Mouse (Mus musculus): Measurements from ENCODE around the gene Tmem209.
A peak's percentile ranks its signal among the peaks of the same experiment; 100 is the strongest.

Tmem209 gene

DNA sequence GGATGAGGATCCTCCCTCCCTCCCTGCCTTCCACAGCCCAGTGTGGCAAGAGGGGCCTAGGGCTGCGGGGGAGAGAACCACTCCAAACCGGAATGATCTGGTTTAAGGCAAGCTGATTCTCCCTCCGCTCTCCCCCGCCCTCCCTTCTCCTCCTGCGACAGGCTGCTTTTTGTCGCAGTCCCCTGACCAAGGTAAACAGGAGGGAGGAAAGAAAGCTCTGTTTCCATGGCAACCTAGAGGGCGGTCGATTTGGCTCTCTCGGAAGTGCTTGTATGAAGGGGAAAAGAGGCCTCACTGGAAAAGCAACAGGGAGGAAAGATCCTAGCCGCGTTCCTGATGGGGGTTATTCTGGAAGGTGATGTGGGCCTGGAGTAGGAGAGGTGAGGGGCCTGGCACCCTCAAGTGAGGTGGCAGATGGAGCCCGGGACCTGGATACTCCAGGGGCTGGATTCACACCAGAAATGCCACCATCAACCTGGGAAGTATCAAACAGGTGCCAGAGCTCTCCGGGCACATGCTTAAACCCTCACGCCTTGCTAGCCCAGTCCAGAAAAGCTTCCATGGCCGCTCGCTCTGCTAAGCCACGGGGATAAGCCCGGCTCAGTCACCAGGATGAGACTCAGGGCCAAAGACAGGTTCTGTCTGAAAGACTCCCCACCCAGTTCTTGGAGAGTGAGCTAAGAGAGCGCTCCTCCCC is 48.7 kb downstream of the Tmem209 start:
- peak; percentile 92 to 95 for DNase-seq

DNA sequence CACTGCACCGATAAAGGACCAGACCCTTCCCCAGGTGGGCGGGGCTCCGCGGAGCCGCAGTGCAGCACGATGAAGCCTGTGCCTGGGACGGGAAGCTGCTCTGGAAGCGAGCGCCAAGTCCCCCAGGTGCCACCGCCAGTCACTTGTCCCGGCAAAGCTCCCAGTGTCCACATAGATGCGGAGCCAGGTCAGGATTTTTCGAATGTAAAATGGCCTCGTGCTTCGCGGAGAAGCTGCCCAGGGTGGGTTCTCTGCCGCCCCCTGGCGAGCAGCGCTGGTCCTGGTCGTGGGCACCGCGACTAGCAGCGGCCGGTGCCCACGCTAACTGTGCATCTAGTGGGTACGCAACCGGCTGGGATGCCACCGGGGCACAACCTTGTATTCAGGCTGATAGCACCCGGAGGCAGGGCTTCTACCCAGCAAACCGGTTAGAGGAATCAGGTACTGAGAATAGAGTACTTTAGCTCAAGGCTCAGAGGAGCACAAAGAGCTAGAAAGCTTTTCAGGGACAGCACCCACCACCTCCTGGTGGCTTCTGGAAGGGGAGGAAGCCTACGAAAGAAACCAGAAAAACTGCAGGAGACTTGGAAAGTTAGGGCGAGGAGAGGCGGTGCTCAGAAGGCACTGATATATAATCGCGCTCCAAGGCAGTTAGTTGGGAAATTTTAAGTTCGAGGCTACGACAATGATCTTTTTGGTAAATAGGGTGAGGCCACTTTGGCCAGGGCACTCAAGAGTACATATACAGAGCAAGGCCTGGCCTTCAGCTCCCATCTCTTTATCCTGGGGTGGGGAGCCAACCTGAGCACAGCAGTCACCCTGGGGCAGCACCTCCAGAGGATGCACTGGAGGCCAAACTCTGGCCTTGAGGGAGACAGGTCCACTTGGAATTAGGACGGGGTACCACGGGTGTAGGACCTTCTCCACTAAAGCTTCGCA is 49.5 kb downstream of the Tmem209 start:
- DNase-seq = peak; percentile 90 to 91

DNA sequence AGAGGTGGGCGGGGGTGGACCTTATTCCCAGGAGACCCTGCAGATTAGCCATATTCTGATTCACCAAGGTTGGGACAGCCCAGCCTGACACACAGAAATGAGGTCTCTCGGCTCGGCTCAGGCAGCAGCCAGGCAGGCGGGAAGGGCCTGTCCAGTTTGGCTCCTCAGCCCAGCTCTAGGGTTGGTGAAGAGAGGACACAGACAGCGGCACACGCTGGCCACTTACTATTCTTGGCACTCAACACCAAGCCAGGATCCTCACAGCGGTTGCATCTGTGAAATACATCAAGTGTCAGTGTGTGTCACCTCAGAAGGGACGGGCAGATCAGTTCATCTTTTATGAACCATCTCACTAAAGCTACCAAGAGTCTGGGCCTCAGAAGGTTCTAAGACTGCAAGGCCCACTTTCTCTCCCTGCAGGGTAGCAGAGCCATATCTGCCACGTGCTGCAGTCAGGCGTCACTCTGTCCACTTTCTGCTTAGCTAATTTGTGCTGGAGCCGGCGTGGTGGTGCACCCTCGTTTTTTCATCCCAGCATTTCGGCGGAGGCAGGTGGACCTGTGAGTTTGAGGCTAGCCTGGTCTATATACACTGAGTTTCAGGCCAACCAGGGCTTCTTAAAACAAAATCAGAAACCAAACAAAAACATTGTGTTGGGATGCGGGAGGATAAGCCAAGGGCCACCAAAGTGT is 50.4 kb downstream of the Tmem209 start:
- peak; percentile 52 to 61 for DNase-seq

DNA sequence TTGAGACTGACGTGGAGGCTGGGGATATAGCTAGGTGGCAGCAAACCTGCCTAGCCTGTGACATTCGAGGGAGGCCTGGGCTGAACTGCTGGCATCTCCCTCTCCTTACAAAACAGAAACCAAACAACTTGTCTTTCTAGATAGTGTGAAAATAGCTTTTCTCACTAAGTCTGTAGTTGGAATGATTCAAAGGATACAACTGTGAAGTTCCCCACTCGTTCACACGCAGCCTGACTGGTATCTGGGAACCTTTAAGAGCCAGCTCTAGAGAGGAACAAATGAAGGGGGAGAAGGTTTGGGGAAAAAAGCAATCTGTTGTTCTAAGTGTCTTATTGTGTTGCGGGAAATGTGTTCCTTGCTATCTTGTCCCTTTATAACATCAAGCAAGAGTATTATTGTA is 51.0 kb downstream of the Tmem209 start:
- no peak for DNase-seq

DNA sequence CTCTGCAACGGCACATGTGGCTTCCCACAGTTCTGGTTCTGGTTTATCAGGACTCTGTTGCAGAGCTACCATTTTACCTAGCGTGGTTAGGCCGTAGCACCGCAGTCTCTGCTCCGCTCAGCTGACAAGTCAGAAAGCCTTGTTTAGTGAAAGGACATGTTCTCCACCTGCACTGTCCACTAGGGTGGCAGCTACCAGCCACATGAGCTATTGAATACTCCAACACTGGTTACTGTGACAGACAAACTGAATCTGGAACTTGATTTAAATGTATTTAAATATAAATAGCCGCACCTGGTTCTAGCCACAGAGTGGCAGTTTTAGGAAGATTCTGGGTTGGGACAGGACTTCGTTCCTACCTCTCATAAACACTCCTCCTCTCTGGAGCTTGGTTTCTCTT is 52.6 kb downstream of the Tmem209 start:
- DNase-seq = no peak

DNA sequence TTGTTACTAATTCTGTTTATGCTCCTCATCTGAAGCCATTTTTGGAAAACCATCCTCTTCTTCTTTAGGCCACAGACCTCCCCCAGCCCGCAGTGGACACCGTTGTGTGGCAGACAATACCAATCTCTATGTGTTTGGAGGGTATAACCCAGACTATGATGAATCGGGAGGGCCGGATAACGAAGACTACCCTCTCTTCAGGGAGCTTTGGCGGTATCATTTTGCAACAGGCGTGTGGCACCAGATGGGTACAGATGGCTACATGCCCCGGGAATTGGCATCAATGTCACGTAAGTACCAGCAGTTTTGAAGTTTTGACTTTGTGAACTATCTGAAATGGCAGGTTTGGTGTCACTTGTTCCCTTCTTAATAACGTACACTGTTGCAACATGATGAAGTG is 70.0 kb downstream of the Tmem209 start:
- no peak for DNase-seq

DNA sequence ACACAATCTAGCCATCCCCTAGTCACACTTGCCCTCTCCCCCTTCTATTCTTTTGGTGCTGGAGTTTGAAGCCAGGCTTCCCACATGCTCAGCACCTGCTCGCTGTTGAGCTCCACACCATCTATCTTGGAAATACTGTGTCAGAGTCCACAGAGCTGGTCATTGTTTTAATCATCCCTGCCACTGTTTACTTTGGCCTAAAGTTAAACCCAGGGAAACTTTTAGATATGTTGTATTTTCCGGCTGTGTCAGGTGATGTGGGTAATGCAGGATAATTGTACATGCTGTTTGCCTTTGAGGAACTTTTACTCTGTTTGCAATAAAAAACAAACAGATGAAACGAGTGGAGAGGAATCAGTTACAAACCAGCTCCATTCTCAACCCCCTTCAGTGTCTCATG is 72.5 kb downstream of the Tmem209 start:
- DNase-seq = no peak

DNA sequence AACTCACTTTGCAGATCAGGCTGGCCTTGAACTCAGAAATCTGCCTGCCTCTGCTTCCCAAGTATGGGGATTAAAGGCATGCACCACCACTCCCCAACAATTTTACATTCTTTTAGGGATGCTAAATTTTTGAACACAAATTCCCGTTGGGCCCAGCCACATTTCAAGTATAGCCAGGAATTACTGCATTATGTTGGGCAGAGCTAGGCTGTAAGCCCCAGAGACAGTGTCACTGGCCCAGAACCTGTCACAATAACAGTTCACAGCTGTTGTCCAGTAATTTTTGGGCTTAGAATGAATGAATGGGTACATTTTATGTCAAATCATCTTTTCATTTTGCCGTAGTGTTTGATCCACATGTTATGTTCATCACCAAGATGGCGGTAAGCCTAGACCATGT is 73.1 kb downstream of the Tmem209 start:
- no peak for DNase-seq

DNA sequence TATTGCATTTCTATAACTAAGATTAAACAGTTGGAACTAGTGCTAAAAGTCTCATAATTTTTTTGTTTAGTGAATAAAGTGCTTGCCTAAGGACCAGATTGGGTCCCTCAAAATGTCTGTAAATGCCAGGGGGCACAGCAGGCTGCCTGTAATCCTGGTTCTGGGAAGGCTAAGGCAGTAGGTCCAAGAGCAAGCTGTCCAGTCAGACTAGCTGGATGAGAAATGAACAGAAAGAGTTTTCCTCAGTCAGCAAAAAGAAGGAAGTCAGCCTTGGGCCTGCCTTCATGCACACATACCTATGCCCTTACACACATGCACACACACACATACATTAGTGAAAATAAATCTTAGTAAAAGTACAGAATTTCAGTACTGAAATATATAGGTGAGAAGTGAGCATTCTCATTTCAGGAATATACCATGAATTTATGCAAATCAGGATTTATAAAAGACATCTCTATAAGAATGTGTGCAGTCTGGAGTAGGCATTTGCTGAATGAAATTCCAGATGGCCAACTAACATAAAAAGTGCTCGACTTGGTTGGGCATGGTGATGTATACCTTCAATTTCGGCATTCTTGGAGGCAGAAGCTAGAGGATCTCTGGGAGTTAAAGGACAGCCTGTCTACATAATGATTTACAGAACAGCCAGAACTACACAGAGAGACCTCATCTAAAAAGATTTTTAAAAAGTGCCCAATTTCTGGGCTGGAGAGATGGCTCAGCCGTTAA is 77.0 kb downstream of the Tmem209 start:
- DNase-seq = peak in 1 of 2 experiments; percentile 44
